Mouse (Mus musculus) R1 (cell line): ENCODE results near the gene Pabpn1l.
"Not testable (repeated sequence)": the region's sequence is repeated elsewhere in the genome, so short reads cannot be mapped to it uniquely, and the experiment has no call there.

ENCODE experiments used
- DNase-seq: peaks from one replicate; pipeline ENCODE4 v3.0.0-alpha.2; 2018; ENCODE audit warnings: low read depth, low spot score

The Pabpn1l gene

DNA sequence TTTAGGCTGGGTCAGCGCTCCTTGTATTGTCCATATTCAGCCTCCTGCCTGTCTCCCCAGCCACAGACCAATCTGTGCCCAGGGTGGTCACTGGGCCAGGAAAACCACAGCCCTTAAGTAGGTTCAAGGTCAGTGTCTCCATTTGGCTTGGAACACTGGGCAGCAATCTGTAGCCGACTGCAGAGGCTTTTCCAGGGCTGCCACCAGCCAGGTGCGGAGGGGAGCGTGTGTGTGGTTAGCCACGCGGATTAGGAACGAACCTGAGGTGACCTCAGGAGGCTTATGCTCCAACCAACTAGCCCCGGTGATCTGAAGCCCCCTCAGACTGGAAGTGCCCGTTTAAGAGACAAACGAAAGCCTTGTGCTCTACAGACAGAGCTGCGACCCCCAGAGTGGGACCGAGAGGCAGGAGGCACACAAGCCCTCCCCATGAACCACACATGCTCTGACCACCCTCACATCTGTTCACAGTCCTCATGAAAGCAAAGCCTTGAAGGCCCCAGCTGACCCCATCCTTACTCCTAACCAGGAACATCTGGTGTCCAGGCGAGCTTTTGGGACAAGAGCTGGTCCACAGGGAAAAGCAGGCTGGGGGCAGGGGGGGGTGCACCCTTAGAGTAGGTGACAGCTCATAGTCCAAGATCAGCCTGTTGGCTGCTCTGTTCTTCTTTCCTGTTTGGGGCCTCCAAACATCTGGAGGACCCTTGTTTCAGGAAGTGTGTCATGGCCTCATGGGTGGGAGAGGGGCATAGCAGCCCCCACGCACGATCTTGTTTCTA, 25.8 kb upstream of the Pabpn1l start:
- no peak for DNase-seq

- no peak for DNase-seq
Measured at GRCm38 (mm10) chr8:122646337-122646736, 23.8 kb upstream of the Pabpn1l start.

DNA sequence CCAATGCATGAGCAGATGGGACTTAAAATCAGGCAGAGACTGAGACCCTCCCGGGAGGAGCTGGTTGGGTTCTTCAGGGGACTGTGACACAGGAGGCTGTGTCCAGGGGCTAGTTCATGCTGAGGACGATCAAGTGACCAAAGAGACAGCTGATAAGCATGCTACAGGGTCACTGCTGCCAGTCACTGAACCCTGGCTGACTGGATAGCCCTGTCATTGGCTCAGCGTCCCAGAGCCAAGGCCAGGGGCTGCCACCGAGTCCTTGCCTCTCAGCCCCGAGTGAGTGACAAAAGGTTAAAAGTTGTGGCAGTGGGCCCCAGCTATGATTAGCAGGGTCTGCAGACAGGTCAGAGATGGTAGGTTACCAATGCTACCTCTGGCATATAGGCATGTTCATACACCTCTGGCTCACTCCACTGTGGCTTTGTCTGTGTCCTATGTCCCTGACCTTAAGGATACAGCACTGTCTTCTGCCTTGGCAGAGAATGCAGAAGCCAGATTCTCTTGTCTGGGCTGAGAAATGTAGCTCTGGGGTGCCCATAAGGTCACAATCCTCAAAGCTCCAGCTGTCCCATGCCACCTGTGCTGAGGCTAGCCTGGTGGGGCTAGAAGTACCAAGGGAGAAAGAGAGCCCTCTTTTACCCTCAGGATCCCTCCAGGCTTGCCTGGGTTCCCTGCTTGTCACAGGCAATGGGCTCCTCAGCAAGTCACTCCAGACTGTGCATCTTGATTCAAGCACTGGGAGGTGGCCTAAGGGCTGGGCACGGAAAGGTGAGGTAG, 21.8 kb upstream of the Pabpn1l start:
- DNase-seq, result no peak

- DNase-seq, result no peak
Measured at GRCm38 (mm10) chr8:122642071-122642470, 19.5 kb upstream of the Pabpn1l start.

DNA sequence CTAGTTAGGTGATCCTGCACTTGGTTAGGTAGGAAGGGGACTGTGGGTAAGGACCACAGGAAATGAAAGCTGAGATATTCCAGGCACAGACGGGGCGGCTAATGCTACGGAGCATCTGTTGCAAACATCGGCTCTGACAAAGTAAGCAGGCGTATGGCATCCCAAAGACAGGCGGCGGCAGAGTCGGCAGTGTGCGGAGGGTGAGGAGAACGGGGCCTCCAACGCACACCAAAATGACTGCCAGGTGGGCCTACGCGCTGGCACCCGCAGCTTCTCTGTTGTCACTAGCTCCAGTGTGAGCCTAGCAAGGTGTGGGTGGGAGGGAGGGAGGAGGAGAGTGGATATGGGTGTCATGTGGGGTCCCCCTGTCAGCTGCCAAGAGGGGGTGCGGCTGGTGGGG, 18.9 kb upstream of the Pabpn1l start:
- no peak for DNase-seq

GRCm38 (mm10) chr8:122640825-122641224, 18.3 kb upstream of the Pabpn1l start:
- DNase-seq, result no peak

GRCm38 (mm10) chr8:122639521-122640248, 17.1 kb upstream of the Pabpn1l start:
- no peak for DNase-seq

GRCm38 (mm10) chr8:122638601-122639000, 16.1 kb upstream of the Pabpn1l start:
- no peak for DNase-seq

- no peak for DNase-seq
Measured at GRCm38 (mm10) chr8:122637230-122637629, 14.7 kb upstream of the Pabpn1l start.

GRCm38 (mm10) chr8:122636803-122637175, 14.2 kb upstream of the Pabpn1l start:
- DNase-seq, result no peak

GRCm38 (mm10) chr8:122635878-122636802, 13.6 kb upstream of the Pabpn1l start:
- DNase-seq, result no peak

- DNase-seq, result no peak
Measured at GRCm38 (mm10) chr8:122633205-122633604, 10.7 kb upstream of the Pabpn1l start.

DNA sequence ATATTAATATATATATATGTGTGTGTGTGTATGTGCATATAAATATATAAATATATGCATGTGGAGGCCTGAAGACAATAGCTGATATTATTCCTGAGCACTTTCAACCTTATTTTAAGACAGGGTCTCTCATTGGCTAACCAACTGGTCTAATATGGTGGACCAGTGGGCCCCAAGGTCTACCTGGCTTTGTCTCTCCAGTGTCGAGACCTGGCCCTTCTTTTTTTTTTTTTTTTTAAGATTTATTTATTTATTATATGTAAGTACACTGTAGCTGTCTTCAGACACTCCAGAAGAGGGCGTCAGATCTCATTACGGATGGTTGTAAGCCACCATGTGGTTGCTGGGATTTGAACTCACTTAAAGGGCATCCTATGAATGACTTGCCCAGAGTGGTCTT, 9.6 kb upstream of the Pabpn1l start:
- not testable (repeated sequence) for DNase-seq

DNA sequence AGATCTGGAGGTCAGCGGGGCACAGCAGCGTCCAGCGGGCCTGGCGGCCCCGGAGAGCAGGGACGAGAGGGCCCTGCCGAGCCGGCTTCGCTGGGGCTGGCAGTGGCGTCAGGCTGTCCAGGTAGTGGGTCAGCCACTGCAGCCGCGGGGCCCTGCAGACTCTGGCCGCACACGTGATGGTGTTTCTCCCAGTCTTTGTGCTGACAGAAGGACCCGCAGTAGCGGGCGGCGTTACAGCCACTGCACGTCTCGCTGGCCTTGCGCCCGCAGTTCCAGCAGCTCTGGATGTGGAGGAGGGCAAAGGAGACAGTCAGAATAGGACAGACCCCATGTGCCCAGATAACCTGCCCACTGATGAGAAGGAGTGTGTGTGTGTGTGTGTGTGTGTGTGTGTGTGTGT, 8.2 kb upstream of the Pabpn1l start:
- DNase-seq, result no peak

GRCm38 (mm10) chr8:122629388-122629787, 6.8 kb upstream of the Pabpn1l start:
- no peak for DNase-seq

- DNase-seq, result no peak
Measured at GRCm38 (mm10) chr8:122626896-122627295, 4.4 kb upstream of the Pabpn1l start.

DNA sequence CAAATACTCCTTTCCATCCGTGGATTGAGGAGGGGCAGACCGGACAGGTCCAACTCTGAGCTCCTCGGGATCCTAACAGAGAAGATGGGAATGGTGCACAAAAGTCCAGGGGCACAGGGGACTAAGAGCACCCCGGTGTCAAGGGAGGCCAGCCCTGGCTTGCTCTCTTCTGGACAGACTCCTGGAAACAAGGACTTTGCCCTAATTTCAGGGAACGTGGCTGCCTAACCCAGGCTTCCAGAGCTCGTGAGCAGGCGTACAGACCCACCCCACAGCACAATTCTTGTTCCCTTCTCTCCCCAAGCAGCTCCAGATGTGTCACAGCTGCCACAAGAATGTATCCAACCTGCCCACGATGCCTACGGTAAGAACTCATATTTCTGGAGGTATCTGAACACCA, 3.3 kb upstream of the Pabpn1l start:
- DNase-seq, result no peak

DNA sequence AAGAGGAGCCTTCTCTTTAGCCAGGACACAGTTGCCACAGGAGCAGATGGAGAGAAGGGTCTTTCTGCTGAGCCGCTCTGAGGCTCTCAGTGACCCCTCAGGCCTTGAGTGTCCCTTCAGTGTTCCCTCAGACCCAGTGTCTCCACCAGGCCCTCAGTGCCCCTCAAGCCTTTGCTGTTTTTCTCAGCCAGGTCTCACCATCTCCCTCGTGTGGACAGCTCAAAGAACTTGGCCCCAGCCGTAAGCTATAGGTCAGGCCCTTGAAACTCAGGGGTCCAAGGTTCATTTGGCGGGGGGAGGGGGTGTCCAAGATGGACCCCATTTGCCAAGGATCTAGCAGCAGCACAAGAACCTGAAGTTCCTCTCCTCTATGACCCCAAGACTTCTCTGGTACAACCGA, 2.1 kb upstream of the Pabpn1l start:
- no peak for DNase-seq

- no peak for DNase-seq
Measured at GRCm38 (mm10) chr8:122623844-122624642, 1.5 kb upstream of the Pabpn1l start.

- DNase-seq, result no peak
Measured at GRCm38 (mm10) chr8:122620446-122620845, 2.1 kb downstream of the Pabpn1l start.
